Mouse (Mus musculus): ENCODE measurements around the gene Rps18.

- TF ChIP-seq CTCF (IDR thresholded peaks at IDR 0.05; ENCODE audit: borderline replicate concordance, insufficient read depth, low read length) (no peak), POLR2A (IDR thresholded peaks at IDR 0.05; ENCODE audit: low read depth, low read length) (0 out of 2 replicates have a peak, but pooled peaks have one; percentile 5)
These were observed 25.3 kb downstream of the Rps18 start for GRCm38 (mm10) chr17:33930280-33931158.

Data from embryonic fibroblast, embryonic 13.5 days (primary cell).